In genomic region chr5:127241925-127242762, GRCm38 (mm10) we compare ENCODE assay signal across 8 mouse cellular contexts. TPM values are rescaled to one million over a fixed set of nuclear protein-coding genes. Genes with fewer than 3 reads are reported as not detected.
DNase-seq lines count a peak whose midpoint lies in the region; ATAC-seq and TF ChIP-seq lines count a peak whose summit lies in the region.
"Had no signal": no experiment of that assay in that cellular context is flagged by ENCODE, and none has a peak within 500 bp of the region (broad histone marks: within the 10 kb centered on the region; RNA-seq: fewer than 3 reads in every experiment).

No protein-coding gene starts in this region.

- TF ChIP-seq POLR2A in spleen, adult 2 months (IDR thresholded peaks at IDR 0.05; ENCODE audit: low read depth, low read length): no peak

- no peak overlapping the region for H3K27ac ChIP-seq in spleen, adult 2 months (ENCODE audit: insufficient read depth, low read length)
- peak overlapping the region; percentile 26; the same call in 1 of the 2 replicates for H3K27ac ChIP-seq in hindbrain, embryonic 15.5 days (replicated peaks)
- H3K27ac ChIP-seq in midbrain, embryonic 11.5 days (ENCODE audit: low read depth, low read length): no peak overlapping the region

- no peaks in the 10 kb centered on the region for H3K9me3 ChIP-seq in hindbrain, embryonic 15.5 days
- H3K9me3 ChIP-seq in midbrain, embryonic 11.5 days (ENCODE audit: control insufficient read depth, low read length): no peaks in the 10 kb centered on the region; the same call in none of the 2 replicates

- TF ChIP-seq CTCF in spleen, adult 2 months (IDR thresholded peaks at IDR 0.05; ENCODE audit: extremely low read depth, insufficient read depth, insufficient read length, insufficient replicate concordance): no peak

- 6% methylated on average over 71 of the region's 73 CpGs for WGBS in spleen, adult 2 months
- under 1% methylated on average over 68 of the region's 73 CpGs for WGBS in hindbrain, embryonic 15.5 days
- WGBS in midbrain, embryonic 11.5 days: under 1% methylated on average over 69 of the region's 73 CpGs

- H3K4me1 ChIP-seq in spleen, adult 2 months (ENCODE audit: control insufficient read depth, insufficient read depth, insufficient read length): no peaks in the 10 kb centered on the region
- peaks cover 35% of the 10 kb centered on the region for H3K4me1 ChIP-seq in hindbrain, embryonic 15.5 days (replicated peaks)
- peaks cover 12% of the 10 kb centered on the region; the same call in 1 of the 2 replicates for H3K4me1 ChIP-seq in midbrain, embryonic 11.5 days (ENCODE audit: control insufficient read depth, insufficient read depth, low read length)

- H3K4me3 ChIP-seq in spleen, adult 2 months (ENCODE audit: extremely low read depth, insufficient read depth, insufficient read length): peak overlapping the region; percentile 15
- H3K4me3 ChIP-seq in hindbrain, embryonic 15.5 days: peak overlapping the region; percentile 77
- peak overlapping the region; percentile 70 for H3K4me3 ChIP-seq in midbrain, embryonic 11.5 days (ENCODE audit: low read depth, low read length)
- H3K4me3 ChIP-seq: erythroblast, embryonic 14.5 days had no signal

- peaks cover 9% of the 10 kb centered on the region for H3K27me3 ChIP-seq in spleen, adult 2 months (ENCODE audit: control insufficient read depth, insufficient read depth, low read length)
- H3K27me3 ChIP-seq in hindbrain, embryonic 15.5 days: peaks cover 28% of the 10 kb centered on the region
- peaks cover 2% of the 10 kb centered on the region; the same call in 1 of the 2 replicates for H3K27me3 ChIP-seq in midbrain, embryonic 11.5 days (ENCODE audit: control insufficient read depth, insufficient read depth, low read length)

- H3K4me2 ChIP-seq in hindbrain, embryonic 15.5 days: peak overlapping the region; percentile 93
- H3K4me2 ChIP-seq in midbrain, embryonic 11.5 days: peak overlapping the region; percentile 91

- peak overlapping the region; percentile 56 for H3K9ac ChIP-seq in hindbrain, embryonic 15.5 days
- peak overlapping the region; percentile 68 for H3K9ac ChIP-seq in midbrain, embryonic 11.5 days (ENCODE audit: low read length)

- DNase-seq in spleen, adult 2 months (ENCODE audit: low read depth in 1 of 2, low spot score in 2 of 2): no peak
- no peak for DNase-seq in spleen, postnatal 4 days (ENCODE audit: low spot score in 2 of 2)
- DNase-seq in midbrain, embryonic 11.5 days (ENCODE audit: low spot score, missing footprints): peak; percentile 97

- 0 out of 2 replicates have a peak, but pooled peaks have one; percentile 3 for ATAC-seq in common myeloid progenitor, adult 5-6 weeks (replicated peaks; ENCODE audit: low read depth, poor library complexity, severe bottlenecking)
- ATAC-seq in hindbrain, embryonic 15.5 days (ENCODE audit: low FRiP score, low read depth): peak; percentile 64
- peak; percentile 82 for ATAC-seq in midbrain, embryonic 11.5 days (ENCODE audit: low FRiP score)
- ATAC-seq in megakaryocyte-erythroid progenitor cell, adult 5-6 weeks (replicated peaks; ENCODE audit: low FRiP score, low TSS enrichment, poor library complexity, severe bottlenecking): no peak
- no peak for ATAC-seq in CD4-positive, CD25-positive, alpha-beta regulatory T cell, adult 4 months

- H3K36me3 ChIP-seq in spleen, adult 2 months (ENCODE audit: control insufficient read depth, insufficient read depth, low read length): no peaks in the 10 kb centered on the region
- H3K36me3 ChIP-seq in hindbrain, embryonic 15.5 days: no peaks in the 10 kb centered on the region
- no peaks in the 10 kb centered on the region for H3K36me3 ChIP-seq in midbrain, embryonic 11.5 days (ENCODE audit: control insufficient read depth, insufficient read depth, low read length)

RNA-seq across cellular contexts. Expression of gene Tmem132c, which starts 0.5 kb away (rescaled TPM):
- 0.84 and 2.1 TPM in 2 replicates for polyA plus RNA-seq in spleen, adult 2 months (2012; rRNA removed)
- total RNA-seq in common myeloid progenitor, adult 5-6 weeks (2017): not detected in 2 replicates
- 12.7 and 16.4 TPM in 2 replicates for polyA plus RNA-seq in hindbrain, embryonic 15.5 days (2015; fragmentation: Nextera tagmentation; extraction: Ambion mirVana)
- polyA plus RNA-seq in midbrain, embryonic 11.5 days (2014; fragmentation: Nextera tagmentation; extraction: Ambion mirVana): 15.0 and 16.3 TPM in 2 replicates
- total RNA-seq in megakaryocyte-erythroid progenitor cell, adult 5-6 weeks (2014; fragmentation: Nextera tagmentation): not detected in 2 replicates
- total RNA-seq in megakaryocyte-erythroid progenitor cell, adult 5-6 weeks (2017): not detected in 2 replicates
- not detected for polyA plus RNA-seq in CD4-positive, CD25-positive, alpha-beta regulatory T cell, adult 4 months (2017; shearing (Covaris generic))
- polyA plus RNA-seq: erythroblast, embryonic 14.5 days had no signal

Comparison
In these comparisons a context has a peak if more than half of its experiments do, and no peak if none do; other contexts are left out.
1. H3K4me3 ChIP-seq: peak in every context shown above with its lines; median percentile 77 in hindbrain, embryonic 15.5 days; 70 in midbrain, embryonic 11.5 days; 15 in spleen, adult 2 months.
2. ATAC-seq: peak in common myeloid progenitor, adult 5-6 weeks (single experiment), hindbrain, embryonic 15.5 days (single experiment) and midbrain, embryonic 11.5 days (single experiment); none in megakaryocyte-erythroid progenitor cell, adult 5-6 weeks (single experiment) and CD4-positive, CD25-positive, alpha-beta regulatory T cell, adult 4 months (single experiment).